Mouse (Mus musculus) stomach, embryonic 14.5 days (tissue): ENCODE data around the gene Atp6v1a. TPM values are rescaled to one million over a fixed set of nuclear protein-coding genes. Genes with fewer than 3 reads are reported as not detected.

Experiments
- polyA plus RNA-seq: library from polyadenylated mRNA; unstranded; fragments of >200 nt; fragmentation: Nextera tagmentation; extraction: Ambion mirVana; gene quantifications from 2 replicates; pipeline ENCODE4 v1.2.1, GENCODE M21; 2014

Gene Atp6v1a
- polyA plus RNA-seq, 1 experiment from 2014 or later, result 62.7 TPM

Other genes with a start within 250 kb of the Atp6v1a start
- gene Ccdc191, start 249.9 kb downstream of the Atp6v1a start, polyA plus RNA-seq, result 8.9 and 10.7 TPM in 2 replicates
- 36.0 and 36.4 TPM in 2 replicates for gene Qtrt2, start 212.9 kb downstream of the Atp6v1a start, polyA plus RNA-seq
- 3.1 and 3.2 TPM in 2 replicates for gene Zdhhc23, start 159.9 kb downstream of the Atp6v1a start, polyA plus RNA-seq
- gene Gramd1c, start 76.4 kb downstream of the Atp6v1a start, polyA plus RNA-seq, result 7.5 and 8.5 TPM in 2 replicates
- 58.6 and 60.1 TPM in 2 replicates for gene Naa50, start 125 bp upstream of the Atp6v1a start, polyA plus RNA-seq
- gene Usf3, start 33.5 kb upstream of the Atp6v1a start, polyA plus RNA-seq, result 7.0 and 7.8 TPM in 2 replicates
- 4.3 and 4.5 TPM in 2 replicates for gene Sidt1, start 193.5 kb upstream of the Atp6v1a start, polyA plus RNA-seq
- gene Spice1, start 207.4 kb upstream of the Atp6v1a start, polyA plus RNA-seq, result 30.0 and 34.1 TPM in 2 replicates